Mouse (Mus musculus) liver, adult 2 months (tissue): ENCODE results near the gene Ccdc30.

Experiments used
- CTCF ChIP-seq: fragments of 200-500 bp; IDR thresholded peaks from 2 replicates; pipeline ENCODE4 v1.5.1; 2011; ENCODE audit warnings: low read depth, low read length, control low read depth
- POLR2A ChIP-seq: fragments of 200-500 bp; IDR thresholded peaks from 2 replicates; pipeline ENCODE4 v1.6.1; 2011; ENCODE audit warnings: low read length, control low read depth; ENCODE audit not compliant: insufficient read depth; ENCODE audit errors: extremely low read depth

GRCm38 (mm10) chr4:119453533-119453932 is 38.2 kb upstream of the Ccdc30 start:
- TF ChIP-seq POLR2A (no peak), CTCF (no peak)
